Mouse (Mus musculus) layer of hippocampus, adult 9-10 months (tissue): ENCODE results near the gene Zkscan17.
A peak's percentile ranks its signal among the peaks of the same experiment; 100 is the strongest.
"Not testable (repeated sequence)": the region's sequence is repeated elsewhere in the genome, so short reads cannot be mapped to it uniquely, and the experiment has no call there.

Source experiments
- DNase-seq: peaks from one replicate; pipeline ENCODE4 v3.0.0; 2022; ENCODE audit warnings: low spot score

The Zkscan17 gene

DNA sequence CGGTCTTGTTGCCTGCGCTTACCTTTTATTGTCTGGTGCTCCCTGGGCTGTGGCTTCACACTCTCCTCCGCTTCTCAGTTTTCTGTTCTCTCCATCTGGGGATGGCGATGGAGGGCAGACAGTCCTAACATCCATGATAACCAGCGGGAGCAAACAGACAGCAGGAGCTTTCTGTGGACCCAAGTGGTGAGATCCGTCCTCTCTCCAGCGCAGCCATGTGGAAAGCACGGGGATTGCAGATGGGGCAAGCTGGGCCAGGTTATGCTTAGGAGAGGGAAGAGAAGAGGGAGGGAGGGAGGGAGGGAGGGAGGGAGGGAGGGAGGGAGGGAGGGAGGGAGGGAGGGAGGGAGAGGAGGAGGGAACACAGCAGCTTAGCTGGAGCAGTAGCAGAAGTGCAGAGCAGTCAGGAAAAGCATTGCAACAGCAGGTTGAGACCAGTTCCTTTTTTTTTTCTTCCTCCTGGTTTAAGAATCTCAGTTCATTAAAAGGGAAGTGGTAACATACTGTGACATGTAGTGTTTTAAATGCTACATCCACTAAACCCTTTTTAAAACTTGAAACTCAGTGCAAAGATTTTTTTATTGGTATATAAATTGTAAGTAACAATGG is at the start of gene Zkscan17:
TSS of gene Zkscan17 (minus strand) at position 280 of the 609 bp plus-strand sequence.
- DNase-seq: no peak

DNA sequence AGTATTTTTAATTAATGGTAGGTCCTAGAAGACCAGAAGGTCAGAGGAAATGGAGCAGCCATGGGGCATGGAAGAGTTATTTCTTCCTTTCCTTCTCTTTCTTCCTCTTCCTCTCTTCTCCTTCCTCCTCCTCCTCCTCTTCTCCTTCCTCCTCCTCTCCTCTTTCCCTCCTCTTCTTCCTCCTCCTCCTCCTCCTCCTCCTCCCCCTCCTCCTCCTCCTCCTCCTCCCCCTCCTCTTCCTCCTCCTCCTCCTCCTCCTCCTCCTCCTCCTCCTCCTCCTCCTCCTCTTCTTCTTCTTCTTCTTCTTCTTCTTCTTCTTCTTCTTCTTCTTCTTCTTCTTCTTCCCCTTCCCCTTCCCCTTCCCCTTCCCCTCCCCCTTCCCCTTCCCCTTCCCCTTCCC is 49.6 kb upstream of the Zkscan17 start, which contains the start of gene Olfr222:
TSS of gene Olfr222 (minus strand) at position 101 of the 400 bp plus-strand sequence.
- DNase-seq: not testable (repeated sequence)

DNA sequence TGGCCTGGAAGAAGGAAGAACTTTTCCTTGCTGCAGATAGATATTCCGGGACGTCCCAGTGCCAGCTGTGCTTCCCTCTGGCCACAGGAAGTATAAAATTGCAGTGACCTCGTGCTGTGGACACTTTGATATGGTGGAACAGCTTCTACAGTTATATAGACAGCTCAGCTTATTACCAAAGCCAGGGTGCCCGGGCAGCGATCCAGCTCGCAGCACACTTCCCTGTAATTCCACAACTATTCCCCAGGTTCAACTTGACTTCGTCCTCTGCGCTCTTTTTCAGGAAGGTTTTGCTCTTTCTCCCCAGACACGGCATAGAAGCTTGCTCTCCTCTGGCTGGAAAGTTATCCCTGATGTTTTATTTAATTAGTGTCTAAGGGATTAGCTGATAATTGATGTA is 49.2 kb upstream of the Zkscan17 start:
- no peak for DNase-seq

DNA sequence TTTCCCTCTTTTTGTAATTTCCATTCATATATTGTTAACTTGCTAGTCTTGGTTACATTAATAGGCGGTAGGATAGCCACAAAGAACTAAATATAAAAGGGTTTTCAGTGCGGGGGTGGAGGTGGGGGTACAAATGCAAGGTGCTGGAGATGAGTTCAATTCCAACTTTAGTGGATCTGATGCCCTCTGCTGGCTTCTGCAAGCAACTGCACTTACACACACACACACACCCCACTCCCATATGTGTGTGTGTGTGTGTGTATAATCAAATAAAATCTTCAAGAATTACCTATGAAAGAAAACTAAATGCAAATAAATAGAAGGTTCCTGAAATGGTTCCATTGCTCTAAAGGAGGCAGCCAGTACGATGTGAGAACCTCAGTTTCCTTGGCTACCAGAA is 42.8 kb upstream of the Zkscan17 start:
- no peak for DNase-seq

DNA sequence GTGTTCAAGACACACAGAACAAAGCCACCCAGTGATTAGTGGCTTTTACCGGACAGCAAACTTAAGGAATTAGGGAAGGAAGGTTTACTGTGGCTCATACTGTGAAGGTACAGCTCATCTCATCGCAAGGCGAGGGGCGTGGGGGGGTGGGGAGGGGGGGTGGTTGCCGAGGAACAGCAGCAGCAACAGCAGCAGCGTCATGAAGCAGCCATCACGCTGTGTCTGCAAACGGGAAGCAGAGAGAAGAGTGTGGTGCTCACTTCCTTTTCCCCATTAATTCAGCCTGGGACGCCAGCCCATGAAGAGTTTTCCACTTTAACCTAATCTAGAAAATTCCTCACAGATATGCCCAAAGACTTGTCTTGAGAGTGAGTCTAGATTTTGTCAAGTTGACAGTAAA is 36.3 kb upstream of the Zkscan17 start:
- DNase-seq: no peak

DNA sequence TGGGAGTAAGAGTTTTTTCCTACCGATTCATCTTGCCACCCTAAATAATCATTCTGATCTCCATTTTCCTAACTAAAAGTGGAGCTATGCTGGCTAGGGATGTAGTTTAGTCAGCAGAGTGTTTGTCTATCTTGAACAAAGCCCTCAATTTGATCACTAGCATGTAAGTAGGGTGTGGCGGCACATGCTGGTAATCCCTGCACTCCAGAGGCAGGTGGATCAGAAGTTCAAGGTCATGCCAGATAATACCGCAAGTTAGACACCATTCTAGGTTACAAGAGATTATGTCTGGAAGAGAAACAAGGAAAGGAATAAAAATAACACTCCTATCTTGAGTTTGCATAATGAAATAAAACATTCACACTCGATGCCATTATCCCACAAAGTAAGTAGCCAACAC is 35.8 kb upstream of the Zkscan17 start:
- DNase-seq: no peak

DNA sequence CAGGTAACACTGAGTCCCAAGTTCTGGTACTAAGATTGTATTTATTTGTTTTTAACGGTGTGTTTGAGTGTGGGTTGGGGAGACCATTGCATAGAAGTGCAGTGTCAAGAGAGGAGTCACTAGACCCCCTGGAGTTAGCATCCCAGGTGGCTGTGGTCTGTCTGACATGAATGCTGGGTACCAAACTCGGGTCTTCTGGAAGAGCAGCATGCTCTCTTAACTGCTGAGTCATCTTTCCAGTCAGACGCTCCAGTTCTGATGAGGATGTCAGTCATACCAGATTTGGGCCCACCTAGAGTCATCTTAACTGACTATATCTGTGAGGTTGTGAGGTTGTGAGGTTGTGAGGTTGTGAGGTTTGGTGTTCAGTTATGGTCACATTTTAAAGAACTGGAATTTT is 34.4 kb upstream of the Zkscan17 start:
- DNase-seq: no peak

DNA sequence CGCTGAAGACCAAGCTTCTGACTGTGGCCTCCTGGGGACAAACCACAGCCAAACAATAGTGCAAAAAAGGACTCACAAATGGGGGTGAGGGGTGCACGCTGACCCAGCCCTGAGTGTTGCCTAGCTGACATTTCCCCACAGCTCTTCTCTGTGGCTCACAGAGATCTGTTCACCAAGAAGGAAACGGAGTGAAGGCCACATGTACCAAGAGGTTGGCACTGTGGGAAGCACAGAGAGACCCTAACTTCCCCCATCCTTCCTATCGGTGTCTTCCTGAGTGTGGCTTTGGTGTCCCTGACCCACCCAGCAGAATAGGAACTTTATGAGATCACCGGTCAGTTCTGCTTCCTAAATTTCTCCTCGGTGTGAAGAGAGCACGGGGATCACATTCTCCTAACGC is 28.0 kb upstream of the Zkscan17 start:
- no peak for DNase-seq

DNA sequence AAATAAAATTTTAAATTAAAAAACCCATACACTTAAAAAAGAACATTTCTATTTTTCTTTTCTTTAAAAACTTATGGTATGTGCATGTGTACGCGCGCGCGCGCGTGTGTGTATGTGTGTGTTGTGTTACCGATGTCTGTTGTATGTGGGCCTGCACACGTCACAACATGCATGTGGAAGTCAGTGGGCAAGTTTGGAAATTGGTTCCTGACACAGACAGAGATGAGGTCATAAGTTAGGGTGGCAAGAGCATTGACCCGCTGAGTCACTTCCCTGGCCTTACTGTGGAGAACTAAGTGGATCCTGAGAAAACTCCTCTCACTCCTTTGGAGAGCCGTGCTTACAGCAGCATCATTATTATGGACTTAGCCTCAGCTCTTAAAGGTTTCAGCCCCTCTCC is 27.6 kb upstream of the Zkscan17 start:
- DNase-seq: no peak

DNA sequence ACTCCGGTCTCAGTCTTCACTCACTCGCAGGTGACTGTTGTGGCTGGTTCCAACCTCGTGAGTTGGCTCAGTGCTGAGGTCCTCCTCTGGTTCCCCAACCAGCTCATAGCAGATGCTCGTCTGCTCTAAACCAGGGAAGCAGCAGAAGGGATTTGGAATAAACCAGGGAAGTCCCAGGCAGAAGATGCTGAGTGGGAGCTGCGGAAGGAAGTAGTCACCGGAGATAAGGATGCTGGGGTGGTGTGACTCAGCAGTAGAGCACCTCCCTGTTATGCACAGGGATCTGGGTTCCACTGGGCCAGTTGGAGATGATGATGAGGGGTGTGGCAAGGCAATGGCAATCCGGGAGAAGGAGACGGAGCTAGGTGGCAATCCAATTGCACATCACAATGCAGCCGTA is 17.5 kb upstream of the Zkscan17 start:
- DNase-seq: no peak

DNA sequence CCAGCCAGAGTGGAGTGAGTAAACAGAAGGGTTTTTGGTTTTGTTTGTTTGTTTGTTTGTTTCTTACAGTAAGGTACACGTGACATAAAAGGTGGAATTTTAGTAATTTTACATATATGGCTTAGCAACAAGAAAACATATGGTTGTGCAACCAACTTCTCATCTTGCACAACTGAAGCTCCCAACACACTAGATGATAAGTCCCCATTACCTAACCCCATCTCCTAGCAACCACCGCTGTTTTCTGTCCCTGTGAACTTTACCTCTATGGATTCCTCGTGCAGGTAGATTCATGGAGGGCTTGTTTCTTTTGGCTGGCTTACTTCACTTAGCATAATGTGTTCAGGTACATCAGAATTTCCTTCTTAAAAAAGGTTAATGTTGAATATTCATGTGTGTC is 16.8 kb upstream of the Zkscan17 start:
- DNase-seq: no peak

DNA sequence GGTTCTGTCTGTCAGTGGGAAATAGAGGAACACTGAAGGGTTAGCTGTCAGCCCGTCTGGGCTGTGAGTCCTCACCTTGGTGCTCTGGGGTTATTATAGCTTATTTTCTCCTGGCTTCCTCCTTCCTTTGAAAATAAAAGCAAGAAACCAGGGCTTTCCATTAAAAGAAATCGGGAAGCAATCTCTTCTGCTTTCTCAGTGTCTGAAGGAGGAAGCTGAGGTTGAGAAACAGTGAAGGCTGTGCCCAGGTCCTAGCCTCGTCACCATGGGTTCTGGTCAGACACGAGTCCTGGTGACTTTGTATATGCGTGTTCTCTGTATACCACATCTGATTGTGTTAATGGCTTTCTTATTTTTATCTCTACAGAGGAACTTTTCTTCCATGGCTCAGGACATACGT is 15.9 kb upstream of the Zkscan17 start:
- no peak for DNase-seq

DNA sequence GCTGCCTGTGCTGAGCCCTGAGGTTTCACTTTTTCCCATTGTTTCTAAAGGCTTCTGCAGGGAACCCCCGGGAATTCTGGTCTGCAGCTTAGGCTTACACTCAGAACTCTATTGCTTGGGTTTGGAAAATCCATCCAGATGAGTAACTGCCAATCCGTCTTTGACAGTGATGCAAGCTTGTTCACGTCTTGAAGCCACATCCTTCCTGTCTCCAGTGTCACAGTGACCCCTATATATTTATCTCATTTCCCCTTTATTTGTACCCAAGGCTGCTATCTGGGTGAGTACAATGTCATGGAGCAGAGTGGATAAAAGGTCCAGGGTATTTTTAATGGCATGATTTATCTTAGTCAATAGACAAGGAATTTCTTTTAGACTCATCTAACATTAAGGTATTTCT is 14.8 kb upstream of the Zkscan17 start, which contains the start of gene Nlrp3:
TSS of gene Nlrp3 (plus strand) at position 245 of the 400 bp plus-strand sequence.
- no peak for DNase-seq

DNA sequence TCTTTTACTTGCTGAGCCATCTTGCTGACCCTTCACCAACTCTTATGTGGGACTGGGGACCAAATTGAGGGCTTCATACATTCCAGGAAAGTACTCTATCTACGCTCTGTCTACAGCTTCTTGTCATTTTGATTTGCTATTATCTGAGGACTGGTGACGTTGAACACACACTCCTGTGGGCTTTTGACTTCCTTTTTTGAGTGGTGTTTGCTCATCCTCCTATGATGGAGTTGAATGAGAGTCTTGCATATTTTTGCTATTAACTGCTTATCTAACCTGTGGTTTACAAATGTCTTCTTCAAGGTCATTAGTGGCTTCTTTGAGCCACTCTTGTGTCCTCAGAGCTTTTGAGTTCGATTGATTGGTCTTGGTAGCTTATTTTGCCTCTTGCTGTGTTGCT is 13.6 kb upstream of the Zkscan17 start:
- DNase-seq: no peak

DNA sequence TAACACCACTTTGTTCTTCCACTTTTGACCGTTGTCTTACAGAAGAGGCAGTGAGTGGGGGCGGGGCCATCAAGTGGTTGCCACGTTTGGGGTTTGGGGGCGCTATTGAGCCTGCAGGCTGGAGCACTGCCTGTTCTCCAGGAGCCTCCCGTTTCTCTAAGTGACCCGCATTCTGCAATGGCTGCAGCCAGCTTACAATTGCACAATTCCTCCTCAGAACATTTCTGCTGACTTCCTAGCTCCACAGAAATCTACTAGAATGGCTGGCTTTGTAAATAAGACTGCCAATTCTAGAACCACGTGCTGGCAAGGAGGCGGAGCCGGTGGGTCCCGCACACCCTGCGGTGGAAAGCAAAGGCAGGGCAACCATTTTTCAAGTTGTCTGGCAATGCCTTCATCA is 11.8 kb upstream of the Zkscan17 start:
- DNase-seq: no peak

DNA sequence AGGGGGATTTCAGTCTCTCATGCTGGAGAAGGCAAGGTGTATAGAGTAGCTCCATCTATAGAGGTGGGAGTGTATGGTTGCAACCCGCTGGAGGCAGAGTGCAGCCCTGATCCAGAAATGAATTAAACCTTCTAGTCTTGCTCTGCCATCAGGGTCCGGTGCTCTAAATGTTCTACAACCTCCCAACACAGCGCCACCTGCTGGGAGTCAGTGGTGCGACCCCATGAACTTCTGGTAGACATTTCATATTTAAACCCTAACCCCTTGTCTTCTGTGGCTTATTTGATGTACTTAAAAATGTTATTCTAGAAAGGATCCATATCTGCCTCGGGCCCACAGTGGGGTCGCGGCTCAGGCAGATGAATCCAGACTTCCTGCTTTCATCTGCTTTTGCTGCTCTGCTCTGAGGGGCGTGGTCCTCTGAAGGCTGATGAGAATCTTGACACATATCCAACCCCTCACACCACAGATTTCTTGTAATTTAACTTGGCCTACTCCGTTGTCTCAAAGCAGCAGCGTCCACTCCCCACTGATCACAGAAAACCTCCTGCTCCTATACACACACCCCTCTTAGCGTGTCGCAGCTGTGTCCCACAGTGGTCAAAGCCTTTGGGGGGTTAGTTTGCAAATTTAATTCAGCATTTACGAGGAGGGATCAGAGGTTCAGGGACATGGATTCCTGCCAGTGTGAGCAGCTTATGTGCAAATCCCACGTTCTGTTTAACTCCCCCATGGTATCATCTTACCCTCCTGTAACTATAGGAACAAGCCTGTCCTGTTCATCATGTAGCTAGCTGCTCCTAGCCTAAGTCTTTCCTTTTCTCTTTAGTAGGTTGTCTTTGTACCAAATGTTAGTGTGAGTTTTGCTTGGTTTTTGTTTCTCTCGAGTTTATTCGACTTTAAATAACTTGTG is 10.9 kb upstream of the Zkscan17 start:
- DNase-seq: no peak

DNA sequence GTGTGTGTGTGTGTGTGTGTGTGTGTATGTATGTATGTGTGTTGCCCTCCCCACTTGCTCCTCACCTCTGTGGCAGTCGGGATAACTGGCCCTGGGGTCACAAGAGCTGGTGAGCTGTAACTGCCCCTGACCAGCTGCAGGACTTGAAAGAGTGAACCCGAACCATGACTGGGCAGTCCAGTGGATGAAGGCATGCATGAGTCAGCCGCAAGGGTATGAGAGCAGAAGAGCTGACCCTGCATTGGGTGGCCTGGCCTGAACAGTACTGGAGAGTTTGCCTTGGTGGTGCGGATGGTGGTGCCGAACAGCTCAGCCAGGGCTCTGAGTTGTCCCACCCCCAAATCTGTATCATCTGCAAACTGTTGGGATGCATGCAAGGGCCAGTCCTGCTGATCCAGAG is 5.0 kb upstream of the Zkscan17 start:
- DNase-seq: no peak

DNA sequence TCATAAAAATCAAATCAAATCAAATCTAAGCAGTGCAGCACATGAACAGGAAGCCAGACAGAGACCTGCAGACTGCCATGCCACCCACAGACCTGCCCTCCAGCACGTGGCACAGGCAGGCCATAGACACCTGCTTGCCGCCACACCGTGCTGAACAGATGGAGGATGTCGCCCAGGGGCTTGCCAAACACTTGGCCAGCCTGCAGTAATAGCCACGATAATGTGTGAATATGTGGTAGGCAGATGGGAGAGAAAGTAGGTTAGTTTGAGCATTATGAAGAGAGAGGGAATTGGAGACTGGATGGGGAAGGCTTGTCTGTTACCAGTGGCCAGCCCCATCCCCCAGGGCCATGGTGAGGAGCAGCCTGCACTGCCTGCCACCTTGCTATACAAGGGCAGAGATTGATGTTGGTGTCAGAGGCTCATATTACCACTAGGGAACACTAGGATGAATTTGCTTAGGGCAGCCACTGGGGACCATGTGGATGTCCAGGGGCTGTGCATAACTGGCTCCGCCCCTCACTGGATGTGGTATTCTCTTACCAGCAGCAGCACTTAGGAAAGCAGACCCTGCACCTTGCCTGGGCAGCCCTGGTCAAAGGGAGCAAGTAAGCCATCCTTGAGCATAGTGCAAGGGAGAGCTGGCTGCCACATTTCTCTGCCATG is 4.5 kb upstream of the Zkscan17 start:
- DNase-seq: no peak

DNA sequence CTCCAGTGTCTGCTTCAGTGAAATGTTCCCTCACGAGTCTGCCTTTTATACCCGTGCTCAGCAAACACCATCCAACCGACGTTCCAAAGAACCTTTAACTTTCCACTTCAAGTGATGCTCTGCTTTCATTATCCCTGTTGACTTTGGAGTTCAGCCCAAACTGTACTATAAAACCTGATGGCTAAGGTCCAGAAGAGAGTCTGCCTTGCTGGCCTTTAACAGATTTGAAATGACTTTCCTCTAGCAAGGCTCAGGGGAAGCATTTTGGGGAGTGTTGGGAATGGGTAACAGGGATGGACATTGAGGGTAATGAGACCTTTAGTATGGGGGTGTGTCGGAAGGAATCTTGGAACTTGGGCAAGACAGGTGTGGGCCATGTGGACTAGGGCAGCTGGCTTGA is 3.7 kb upstream of the Zkscan17 start:
- DNase-seq: no peak

DNA sequence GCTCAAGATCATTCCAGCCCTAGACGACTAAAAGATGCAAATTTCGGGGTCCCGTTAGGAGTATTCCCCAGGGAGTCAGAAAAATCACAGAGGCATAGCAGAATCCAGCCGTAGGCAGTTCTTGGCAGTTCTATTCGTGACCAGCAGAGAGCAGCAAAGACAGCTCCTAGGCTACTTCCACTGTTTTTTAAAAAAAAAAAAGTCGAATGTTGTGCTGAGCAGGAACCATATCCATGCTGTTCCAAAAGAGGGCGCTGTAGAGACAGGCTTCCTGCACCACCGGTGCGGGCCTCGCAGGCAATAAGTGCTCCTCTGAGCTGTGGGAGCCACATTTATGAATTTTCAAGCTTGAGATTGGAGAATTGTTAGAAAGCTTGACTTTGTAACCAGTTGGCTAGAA is 1.3 kb downstream of the Zkscan17 start:
- peak; percentile 80 for DNase-seq

DNA sequence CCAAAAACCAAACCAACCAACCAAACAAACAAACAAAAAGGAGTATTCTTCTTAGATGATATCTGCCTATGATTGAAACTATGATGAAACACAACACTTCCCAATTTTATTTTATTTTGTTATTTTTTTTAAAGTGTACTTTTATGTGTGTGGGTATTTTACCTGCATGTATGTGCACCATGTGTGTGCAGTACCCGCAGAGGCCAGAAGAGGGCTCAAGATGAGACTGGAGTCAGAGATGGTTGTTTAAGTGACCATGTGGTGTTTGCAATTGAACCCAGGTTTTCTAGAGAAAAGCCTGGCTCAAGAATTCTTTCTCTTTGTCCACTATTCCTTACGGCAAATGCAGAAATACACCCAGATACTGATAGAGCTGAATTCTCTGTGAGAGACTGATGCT is 2.4 kb downstream of the Zkscan17 start:
- DNase-seq: no peak

DNA sequence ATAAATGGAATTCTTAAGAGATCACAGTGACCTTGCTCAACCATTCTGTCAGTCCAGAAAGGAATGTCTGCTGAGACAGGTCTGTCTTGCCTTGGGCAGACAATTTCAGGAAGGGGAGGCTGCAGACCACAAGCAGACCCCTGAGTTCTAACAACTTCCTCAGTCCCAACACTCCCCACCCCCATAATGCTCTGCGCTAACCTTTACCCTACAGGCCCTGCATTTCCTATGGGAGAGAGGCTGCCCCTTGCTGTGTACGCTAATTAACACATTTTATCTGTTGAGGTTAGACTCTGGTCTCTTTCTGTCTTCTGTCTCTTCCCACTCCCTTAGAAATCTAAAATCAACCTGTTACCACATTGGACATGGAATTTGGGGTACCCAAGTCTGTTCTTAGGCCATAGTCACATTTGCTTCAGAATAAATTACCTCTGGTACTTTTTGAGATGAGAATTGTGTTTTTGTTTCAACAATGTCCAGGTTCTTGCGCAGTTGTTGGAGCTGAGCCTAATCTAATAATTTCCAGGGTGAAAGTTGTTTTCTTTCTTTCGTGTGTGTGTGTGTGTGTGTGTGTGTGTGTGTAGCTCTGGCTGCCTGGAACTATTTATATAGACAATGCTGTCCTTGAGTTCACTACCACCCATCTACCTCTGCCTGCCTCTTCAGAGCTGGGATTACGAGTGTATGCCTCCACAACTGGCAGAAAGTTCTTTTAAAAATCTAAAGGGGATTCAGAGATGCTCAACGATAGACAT is 6.6 kb downstream of the Zkscan17 start:
- no peak for DNase-seq
